Mouse (Mus musculus) lung, postnatal 25 days (tissue): ENCODE measurements around the gene Aff3.

Experiments
- DNase-seq: peaks from one replicate; pipeline ENCODE4 v3.0.0; 2022; ENCODE audit warnings: low spot score

The Aff3 gene

GRCm38 (mm10) chr1:38389576-38389975 lies 275.2 kb downstream of the Aff3 start:
- DNase-seq = no peak

GRCm38 (mm10) chr1:38388466-38388865 lies 276.3 kb downstream of the Aff3 start:
- DNase-seq = no peak

GRCm38 (mm10) chr1:38387438-38387837 lies 277.3 kb downstream of the Aff3 start:
- no peak for DNase-seq

- no peak for DNase-seq
Measured at GRCm38 (mm10) chr1:38384457-38385121, 280.2 kb downstream of the Aff3 start.

GRCm38 (mm10) chr1:38384010-38384409 lies 280.7 kb downstream of the Aff3 start:
- no peak for DNase-seq

GRCm38 (mm10) chr1:38382683-38383082 lies 282.1 kb downstream of the Aff3 start:
- DNase-seq = no peak

GRCm38 (mm10) chr1:38377930-38378329 lies 286.8 kb downstream of the Aff3 start:
- no peak for DNase-seq

GRCm38 (mm10) chr1:38369166-38369565 lies 295.6 kb downstream of the Aff3 start:
- DNase-seq = no peak

- DNase-seq = peak; percentile 16
Measured at GRCm38 (mm10) chr1:38368081-38368689, 296.6 kb downstream of the Aff3 start.

GRCm38 (mm10) chr1:38367404-38368080 lies 297.2 kb downstream of the Aff3 start:
- DNase-seq = no peak

GRCm38 (mm10) chr1:38363856-38364255 lies 300.9 kb downstream of the Aff3 start:
- DNase-seq = no peak

- DNase-seq = no peak
Measured at GRCm38 (mm10) chr1:38362275-38362674, 302.5 kb downstream of the Aff3 start.

GRCm38 (mm10) chr1:38358797-38359349 lies 305.9 kb downstream of the Aff3 start:
- DNase-seq = no peak

- DNase-seq = peak; percentile 41
Measured at GRCm38 (mm10) chr1:38357933-38358796, 306.6 kb downstream of the Aff3 start.

- no peak for DNase-seq
Measured at GRCm38 (mm10) chr1:38354585-38354984, 310.2 kb downstream of the Aff3 start.

GRCm38 (mm10) chr1:38347346-38347745 lies 317.4 kb downstream of the Aff3 start:
- no peak for DNase-seq

GRCm38 (mm10) chr1:38334206-38334605 lies 330.5 kb downstream of the Aff3 start:
- no peak for DNase-seq

- no peak for DNase-seq
Measured at GRCm38 (mm10) chr1:38332919-38333318, 331.8 kb downstream of the Aff3 start.

- DNase-seq = no peak
Measured at GRCm38 (mm10) chr1:38324206-38324605, 340.5 kb downstream of the Aff3 start.

GRCm38 (mm10) chr1:38321861-38322260 lies 342.9 kb downstream of the Aff3 start:
- no peak for DNase-seq

GRCm38 (mm10) chr1:38320971-38321305 lies 343.8 kb downstream of the Aff3 start:
- no peak for DNase-seq
